Mouse (Mus musculus) lung, postnatal 0 days (tissue): ENCODE results near the gene Gas2l1.

Experiments used
- CTCF ChIP-seq: IDR thresholded peaks from 2 replicates; pipeline ENCODE4 v1.5.1; 2016; ENCODE audit warnings: antibody characterized with exemption, mild to moderate bottlenecking
- EP300 ChIP-seq: IDR thresholded peaks from 2 replicates; pipeline ENCODE4 v1.6.1; 2016; ENCODE audit warnings: antibody characterized with exemption, mild to moderate bottlenecking, control low read depth

- TF ChIP-seq CTCF (no peak), EP300 (no peak)
Measured at GRCm38 (mm10) chr11:5067063-5067462, 1.9 kb upstream of the Gas2l1 start.
